Mouse (Mus musculus): Measurements from ENCODE around the gene Epha6.

The Epha6 gene

GRCm38 (mm10) chr16:60264719-60265508 is 340.4 kb downstream of the Epha6 start:
- DNase-seq (ENCODE audit: low read depth, low spot score): no peak

GRCm38 (mm10) chr16:60258151-60258635 is 347.1 kb downstream of the Epha6 start:
- DNase-seq (ENCODE audit: low read depth, low spot score): no peak

- DNase-seq (ENCODE audit: low read depth, low spot score): no peak
Measured at GRCm38 (mm10) chr16:60257623-60258022, 347.7 kb downstream of the Epha6 start.

GRCm38 (mm10) chr16:60257044-60257443 is 348.3 kb downstream of the Epha6 start:
- no peak for DNase-seq (ENCODE audit: low read depth, low spot score)

GRCm38 (mm10) chr16:60239356-60240190 is 365.8 kb downstream of the Epha6 start:
- DNase-seq (ENCODE audit: low read depth, low spot score): no peak

- DNase-seq (ENCODE audit: low read depth, low spot score): no peak
Measured at GRCm38 (mm10) chr16:60233985-60234766, 371.2 kb downstream of the Epha6 start.

- no peak for DNase-seq (ENCODE audit: low read depth, low spot score)
Measured at GRCm38 (mm10) chr16:60232982-60233381, 372.3 kb downstream of the Epha6 start.

GRCm38 (mm10) chr16:60209151-60209550 is 396.2 kb downstream of the Epha6 start:
- no peak for DNase-seq (ENCODE audit: low read depth, low spot score)

GRCm38 (mm10) chr16:60175580-60175979 is 429.8 kb downstream of the Epha6 start:
- DNase-seq (ENCODE audit: low read depth, low spot score): no peak

- no peak for DNase-seq (ENCODE audit: low read depth, low spot score)
Measured at GRCm38 (mm10) chr16:60152439-60152838, 452.9 kb downstream of the Epha6 start.

- DNase-seq (ENCODE audit: low read depth, low spot score): no peak
Measured at GRCm38 (mm10) chr16:60144370-60144769, 461.0 kb downstream of the Epha6 start.

- DNase-seq (ENCODE audit: low read depth, low spot score): no peak
Measured at GRCm38 (mm10) chr16:60121435-60121834, 483.9 kb downstream of the Epha6 start.

GRCm38 (mm10) chr16:60102210-60102609 is 503.1 kb downstream of the Epha6 start:
- DNase-seq (ENCODE audit: low read depth, low spot score): no peak

- DNase-seq (ENCODE audit: low read depth, low spot score): no peak
Measured at GRCm38 (mm10) chr16:60095333-60095732, 510.0 kb downstream of the Epha6 start.

- no peak for DNase-seq (ENCODE audit: low read depth, low spot score)
Measured at GRCm38 (mm10) chr16:60086976-60087375, 518.4 kb downstream of the Epha6 start.

- no peak for DNase-seq (ENCODE audit: low read depth, low spot score)
Measured at GRCm38 (mm10) chr16:60070457-60071112, 534.7 kb downstream of the Epha6 start.

GRCm38 (mm10) chr16:60043809-60044208 is 561.5 kb downstream of the Epha6 start:
- DNase-seq (ENCODE audit: low read depth, low spot score): no peak

- DNase-seq (ENCODE audit: low read depth, low spot score): no peak
Measured at GRCm38 (mm10) chr16:60028381-60028780, 577.0 kb downstream of the Epha6 start.

GRCm38 (mm10) chr16:60006857-60007568 is 598.3 kb downstream of the Epha6 start:
- no peak for DNase-seq (ENCODE audit: low read depth, low spot score)

- no peak for DNase-seq (ENCODE audit: low read depth, low spot score)
Measured at GRCm38 (mm10) chr16:59969816-59970215, 635.5 kb downstream of the Epha6 start.

GRCm38 (mm10) chr16:59955731-59956130 is 649.6 kb downstream of the Epha6 start:
- no peak for DNase-seq (ENCODE audit: low read depth, low spot score)
